Mouse (Mus musculus): ENCODE data around the gene S100a7a.

DNA sequence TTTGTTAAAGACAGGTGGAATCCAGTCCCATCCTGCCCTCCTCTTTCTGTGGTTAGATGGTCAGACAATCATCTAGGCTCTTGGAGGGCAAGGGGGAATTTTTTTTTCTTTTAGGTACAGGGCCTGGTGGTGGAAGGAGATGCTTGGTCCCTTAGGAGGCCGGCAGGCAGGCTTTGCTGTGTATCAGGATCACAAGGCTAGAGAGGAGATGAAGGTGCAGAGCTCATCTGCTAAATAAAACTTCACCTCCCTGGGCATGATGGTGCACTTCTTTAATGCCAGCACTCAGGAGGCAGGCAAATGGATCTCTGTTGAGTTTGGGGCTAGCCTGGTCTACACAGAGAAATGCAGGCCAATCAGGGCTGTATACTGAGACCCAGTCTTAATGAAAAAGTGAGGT, 37.9 kb upstream of the S100a7a start:
- TF ChIP-seq GATA1 (IDR thresholded peaks at IDR 0.05; ENCODE audit: borderline replicate concordance, low read length) (no peak), FLI1 (IDR thresholded peaks at IDR 0.05; ENCODE audit: low read length) (no peak)

All from megakaryocyte, embryonic 14.5 days (primary cell).